Mouse (Mus musculus): Measurements from ENCODE around the gene Slc35a2.

The Slc35a2 gene

GRCm38 (mm10) chrX:7883841-7884567, at the start of gene Slc35a2:
Gene Slc35a2, plus strand, starts transcription at chrX:7884028.
- peak; percentile 91 for DNase-seq (ENCODE audit: low spot score)

GRCm38 (mm10) chrX:7837146-7837545, 46.7 kb upstream of the Slc35a2 start:
- no peak for DNase-seq (ENCODE audit: low spot score)

- DNase-seq (ENCODE audit: low spot score): no peak
These were observed 43.0 kb upstream of the Slc35a2 start for GRCm38 (mm10) chrX:7840842-7841162.

GRCm38 (mm10) chrX:7841163-7842162, 42.4 kb upstream of the Slc35a2 start, which contains the start of gene Otud5:
Gene Otud5, plus strand, starts transcription at chrX:7841364.
- peak; percentile 94 for DNase-seq (ENCODE audit: low spot score)

GRCm38 (mm10) chrX:7842318-7842717, 41.5 kb upstream of the Slc35a2 start:
- DNase-seq (ENCODE audit: low spot score): no peak

- no peak for DNase-seq (ENCODE audit: low spot score)
These were observed 36.0 kb upstream of the Slc35a2 start for GRCm38 (mm10) chrX:7847845-7848244.

- DNase-seq (ENCODE audit: low spot score): peak; percentile 38
These were observed 29.2 kb upstream of the Slc35a2 start for GRCm38 (mm10) chrX:7854578-7854977.

GRCm38 (mm10) chrX:7859191-7859753, 24.6 kb upstream of the Slc35a2 start:
- DNase-seq (ENCODE audit: low spot score): no peak

GRCm38 (mm10) chrX:7863181-7863580, 20.6 kb upstream of the Slc35a2 start:
- no peak for DNase-seq (ENCODE audit: low spot score)

- no peak for DNase-seq (ENCODE audit: low spot score)
These were observed 19.3 kb upstream of the Slc35a2 start for GRCm38 (mm10) chrX:7864551-7864950.

- no peak for DNase-seq (ENCODE audit: low spot score)
These were observed 18.5 kb upstream of the Slc35a2 start for GRCm38 (mm10) chrX:7865343-7865742.

GRCm38 (mm10) chrX:7865786-7866185, 18.0 kb upstream of the Slc35a2 start:
- DNase-seq (ENCODE audit: low spot score): no peak

- no peak for DNase-seq (ENCODE audit: low spot score)
These were observed 16.7 kb upstream of the Slc35a2 start for GRCm38 (mm10) chrX:7867141-7867540.

GRCm38 (mm10) chrX:7868506-7868905, 15.3 kb upstream of the Slc35a2 start:
- no peak for DNase-seq (ENCODE audit: low spot score)

GRCm38 (mm10) chrX:7869826-7870225, 14.0 kb upstream of the Slc35a2 start:
- DNase-seq (ENCODE audit: low spot score): no peak

GRCm38 (mm10) chrX:7878007-7878419, 5.8 kb upstream of the Slc35a2 start, which contains the start of gene Pim2:
Gene Pim2, plus strand, starts transcription at chrX:7878262.
- DNase-seq (ENCODE audit: low spot score): peak; percentile 81

GRCm38 (mm10) chrX:7878495-7878894, 5.3 kb upstream of the Slc35a2 start:
- DNase-seq (ENCODE audit: low spot score): no peak

GRCm38 (mm10) chrX:7879819-7880218, 4.0 kb upstream of the Slc35a2 start:
- DNase-seq (ENCODE audit: low spot score): peak; percentile 85

- no peak for DNase-seq (ENCODE audit: low spot score)
These were observed 14.4 kb downstream of the Slc35a2 start for GRCm38 (mm10) chrX:7898211-7898610.

GRCm38 (mm10) chrX:7898880-7899874, 15.3 kb downstream of the Slc35a2 start, which contains the start of the genes Pqbp1 and Timm17b:
Gene Pqbp1, minus strand, starts transcription at chrX:7899269.
Gene Timm17b, plus strand, starts transcription at chrX:7899357.
- peak; percentile 92 for DNase-seq (ENCODE audit: low spot score)

GRCm38 (mm10) chrX:7904441-7904840, 20.6 kb downstream of the Slc35a2 start:
- no peak for DNase-seq (ENCODE audit: low spot score)
